Mouse (Mus musculus) adrenal gland, adult 8-10 months (tissue): ENCODE data around the gene Kif21b. TPM values are rescaled to one million over a fixed set of nuclear protein-coding genes. Genes with fewer than 3 reads are reported as not detected.

Source experiments
- DNase-seq: peaks from one replicate; pipeline ENCODE4 v3.0.0; 2022
- total RNA-seq, 4 experiments: library from RNA; stranded (reverse); gene quantifications; 2 replicates each; pipeline ENCODE4 v1.2.4; 2022

Gene Kif21b
- total RNA-seq = 10 to 100 TPM in 2 of 4 experiments, 1 to 10 TPM in 2; 3.8 to 12.3 (median 7.6) TPM

- peak; percentile 87 for DNase-seq
Observed at GRCm38 (mm10) chr1:136130951-136131558, at the start of gene Kif21b. Gene Kif21b (plus strand): TSS chr1:136131389.

GRCm38 (mm10) chr1:136085988-136086685 lies 45.1 kb upstream of the Kif21b start:
- peak; percentile 14 for DNase-seq

- DNase-seq = no peak
Observed at GRCm38 (mm10) chr1:136089368-136090165, 41.6 kb upstream of the Kif21b start.

- DNase-seq = no peak
Observed at GRCm38 (mm10) chr1:136093726-136094125, 37.5 kb upstream of the Kif21b start.

GRCm38 (mm10) chr1:136094807-136095206 lies 36.4 kb upstream of the Kif21b start:
- no peak for DNase-seq

- no peak for DNase-seq
Observed at GRCm38 (mm10) chr1:136102094-136102493, 29.1 kb upstream of the Kif21b start.

GRCm38 (mm10) chr1:136102551-136102950 lies 28.6 kb upstream of the Kif21b start:
- DNase-seq = no peak

GRCm38 (mm10) chr1:136102981-136103380 lies 28.2 kb upstream of the Kif21b start:
- no peak for DNase-seq

- no peak for DNase-seq
Observed at GRCm38 (mm10) chr1:136103696-136104095, 27.5 kb upstream of the Kif21b start.

- DNase-seq = no peak
Observed at GRCm38 (mm10) chr1:136104741-136105140, 26.4 kb upstream of the Kif21b start.

- no peak for DNase-seq
Observed at GRCm38 (mm10) chr1:136109464-136109863, 21.7 kb upstream of the Kif21b start.

GRCm38 (mm10) chr1:136116183-136116582 lies 15.0 kb upstream of the Kif21b start:
- no peak for DNase-seq

GRCm38 (mm10) chr1:136117069-136117468 lies 14.1 kb upstream of the Kif21b start:
- no peak for DNase-seq

- no peak for DNase-seq
Observed at GRCm38 (mm10) chr1:136118875-136119274, 12.3 kb upstream of the Kif21b start.

GRCm38 (mm10) chr1:136119571-136120262 lies 11.5 kb upstream of the Kif21b start:
- no peak for DNase-seq

GRCm38 (mm10) chr1:136120263-136120603 lies 11.0 kb upstream of the Kif21b start:
- DNase-seq = no peak

- DNase-seq = no peak
Observed at GRCm38 (mm10) chr1:136120785-136121184, 10.4 kb upstream of the Kif21b start.

GRCm38 (mm10) chr1:136122030-136122429 lies 9.2 kb upstream of the Kif21b start:
- DNase-seq = no peak

GRCm38 (mm10) chr1:136126159-136126765 lies 4.9 kb upstream of the Kif21b start:
- no peak for DNase-seq

- DNase-seq = peak; percentile 91
Observed at GRCm38 (mm10) chr1:136126895-136127294, 4.3 kb upstream of the Kif21b start.

GRCm38 (mm10) chr1:136127856-136128255 lies 3.3 kb upstream of the Kif21b start:
- DNase-seq = no peak

- DNase-seq = no peak
Observed at GRCm38 (mm10) chr1:136128416-136128815, 2.8 kb upstream of the Kif21b start.
